Mouse (Mus musculus): ENCODE measurements around the gene 1700015G11Rik.

Gene 1700015G11Rik

GRCm38 (mm10) chr7:51972252-51972855, 43.2 kb downstream of the 1700015G11Rik start:
- peak; percentile 65 for ATAC-seq (ENCODE audit: insufficient number of reproducible peaks, low FRiP score, low TSS enrichment)

GRCm38 (mm10) chr7:51969379-51969778, 46.1 kb downstream of the 1700015G11Rik start:
- no peak for ATAC-seq (ENCODE audit: insufficient number of reproducible peaks, low FRiP score, low TSS enrichment)

GRCm38 (mm10) chr7:51967581-51967980, 47.9 kb downstream of the 1700015G11Rik start:
- ATAC-seq (ENCODE audit: insufficient number of reproducible peaks, low FRiP score, low TSS enrichment), result no peak

- no peak for ATAC-seq (ENCODE audit: insufficient number of reproducible peaks, low FRiP score, low TSS enrichment)
These were observed 50.8 kb downstream of the 1700015G11Rik start for GRCm38 (mm10) chr7:51964681-51965080.

GRCm38 (mm10) chr7:51962219-51962952, 53.1 kb downstream of the 1700015G11Rik start:
- ATAC-seq (ENCODE audit: insufficient number of reproducible peaks, low FRiP score, low TSS enrichment), result no peak
